Mouse (Mus musculus) C2C12 (cell line): ENCODE data around the gene Tmem51.

Experiments
- CEBPB ChIP-seq: IDR thresholded peaks from one replicate; pipeline ENCODE4 v1.6.1; 2011; ENCODE audit warnings: low read depth, mild to moderate bottlenecking, control low read depth, moderate library complexity
- CTCF ChIP-seq: IDR thresholded peaks from one replicate; pipeline ENCODE4 v1.5.1; 2011; ENCODE audit not compliant: control insufficient read depth, insufficient read depth, insufficient read length
- FOSL1 ChIP-seq: IDR thresholded peaks from one replicate; pipeline ENCODE4 v1.8.0; 2011; ENCODE audit warnings: mild to moderate bottlenecking, low read length; ENCODE audit not compliant: poor library complexity, insufficient read depth, severe bottlenecking
- MAX ChIP-seq: IDR thresholded peaks from one replicate; pipeline ENCODE4 v1.6.1; 2011; ENCODE audit warnings: mild to moderate bottlenecking, control low read depth
- MYOD1 ChIP-seq: IDR thresholded peaks from one replicate; pipeline ENCODE4 v1.6.1; 2011; ENCODE audit warnings: low read depth; ENCODE audit not compliant: control insufficient read depth, insufficient read length
- MYOG ChIP-seq: IDR thresholded peaks from one replicate; pipeline ENCODE4 v1.6.1; 2011; ENCODE audit not compliant: control insufficient read depth, insufficient read length; ENCODE audit errors: extremely low read depth
- USF1 ChIP-seq: IDR thresholded peaks from one replicate; pipeline ENCODE4 v1.6.1; 2011; ENCODE audit warnings: low read depth, mild to moderate bottlenecking, control low read depth, moderate library complexity

DNA sequence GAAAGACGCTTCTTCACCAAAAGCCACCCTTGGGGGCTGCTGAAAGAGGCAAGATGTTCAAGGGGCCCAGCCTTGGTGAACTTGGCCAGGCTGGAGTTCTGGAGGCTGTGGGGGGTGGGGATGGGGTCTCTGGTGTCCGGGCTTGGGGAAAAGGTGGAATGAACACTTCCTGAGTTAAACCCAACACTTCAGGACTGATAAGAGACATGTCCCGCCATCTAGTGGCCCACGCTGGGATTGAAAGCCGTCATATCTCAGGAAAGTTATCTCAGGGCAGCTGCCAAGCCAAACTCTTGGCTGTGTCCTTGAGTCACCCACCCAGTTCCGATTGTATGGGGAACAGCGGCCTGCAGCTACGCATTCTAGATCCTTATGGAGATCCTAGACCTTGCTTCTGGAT is 14.2 kb upstream of the Tmem51 start:
- TF ChIP-seq CTCF (no peak), USF1 (no peak), MAX (no peak), MYOD1 (no peak), MYOG (no peak), CEBPB (no peak), FOSL1 (no peak)
